Mouse (Mus musculus): ENCODE data around the gene Fbxo36.

DNA sequence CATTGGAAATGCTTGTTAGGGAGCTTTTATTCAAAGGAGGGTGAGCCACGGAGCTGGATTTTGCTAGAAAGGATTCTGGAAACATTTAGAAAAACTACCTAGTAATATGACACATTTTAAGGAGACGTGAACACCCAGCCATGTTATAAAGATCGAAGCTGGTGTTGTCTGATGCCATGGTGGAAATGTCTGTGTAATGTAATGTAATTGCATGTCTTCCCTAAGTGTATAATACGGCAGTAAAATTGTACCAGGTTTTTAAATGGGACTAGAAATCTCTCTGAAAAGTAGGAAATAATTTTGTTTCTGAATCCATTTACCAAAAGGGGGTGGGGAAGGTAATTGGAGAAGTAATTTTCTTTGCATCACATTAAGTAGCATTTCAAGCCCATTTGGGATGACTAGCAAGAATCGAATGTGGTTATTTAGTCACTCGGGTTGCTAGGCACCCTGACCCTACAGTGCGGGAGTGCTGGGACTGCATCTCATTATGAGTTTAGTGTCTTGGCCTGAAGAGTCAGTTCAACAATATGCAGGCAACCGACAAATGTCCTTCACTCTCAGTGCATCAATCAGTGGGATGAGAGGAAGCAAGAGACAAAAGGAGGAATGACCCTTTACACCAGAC is 70.7 kb downstream of the Fbxo36 start:
- TF ChIP-seq GATA1 (IDR thresholded peaks at IDR 0.05; ENCODE audit: low read length) (no peak), TAL1 (IDR thresholded peaks at IDR 0.05; ENCODE audit: low read length) (no peak)

All from erythroblast, embryonic 14.5 days (primary cell).